Mouse (Mus musculus): Measurements from ENCODE around the gene Rab26.

DNA sequence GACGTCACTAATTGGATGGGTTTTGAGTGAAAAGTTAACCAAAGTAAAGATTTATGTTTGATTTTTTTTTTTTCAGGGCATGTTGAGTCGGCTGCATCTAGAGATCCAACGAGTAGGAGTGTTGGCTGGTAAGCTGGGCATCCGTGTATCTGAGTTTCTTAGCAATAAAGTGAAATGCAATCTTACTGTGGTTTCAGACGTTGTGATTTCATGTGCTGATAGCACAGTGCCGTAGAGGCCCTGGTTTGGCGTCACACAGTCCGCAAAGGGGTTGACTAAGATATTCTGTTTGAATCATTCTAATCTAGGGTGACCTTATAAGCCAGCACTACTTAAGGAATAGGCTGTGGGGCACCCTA is 5.5 kb downstream of the Rab26 start:
- no peak for TF ChIP-seq POLR2A (IDR thresholded peaks at IDR 0.05; ENCODE audit: control insufficient read depth, low read depth, low read length)
- no peak for TF ChIP-seq CTCF (IDR thresholded peaks at IDR 0.05; ENCODE audit: control insufficient read depth, insufficient read depth, insufficient replicate concordance, low read depth, low read length)

Measured in testis, adult 2 months (tissue).